Mouse (Mus musculus): ENCODE measurements around the gene Epn1.
"Not testable (repeated sequence)": the region's sequence is repeated elsewhere in the genome, so short reads cannot be mapped to it uniquely, and the experiment has no call there.

The Epn1 gene

GRCm38 (mm10) chr7:5058631-5059030, 21.4 kb upstream of the Epn1 start:
- DNase-seq (ENCODE audit: low read depth, low spot score) = no peak

GRCm38 (mm10) chr7:5059421-5059820, 20.6 kb upstream of the Epn1 start:
- no peak for DNase-seq (ENCODE audit: low read depth, low spot score)

GRCm38 (mm10) chr7:5060239-5060731, 19.8 kb upstream of the Epn1 start:
- peak; percentile 82 for DNase-seq (ENCODE audit: low read depth, low spot score)

GRCm38 (mm10) chr7:5060944-5061773, 18.9 kb upstream of the Epn1 start:
- DNase-seq (ENCODE audit: low read depth, low spot score) = peak; percentile 99

- DNase-seq (ENCODE audit: low read depth, low spot score) = peak; percentile 85
Observed at GRCm38 (mm10) chr7:5061774-5062359, 18.2 kb upstream of the Epn1 start, which contains the start of gene U2af2. U2af2 (plus strand) TSS chr7:5062143.

GRCm38 (mm10) chr7:5062360-5063001, 17.6 kb upstream of the Epn1 start:
- peak; percentile 85 for DNase-seq (ENCODE audit: low read depth, low spot score)

GRCm38 (mm10) chr7:5064886-5065285, 15.1 kb upstream of the Epn1 start:
- DNase-seq (ENCODE audit: low read depth, low spot score) = no peak

GRCm38 (mm10) chr7:5073586-5073985, 6.4 kb upstream of the Epn1 start:
- DNase-seq (ENCODE audit: low read depth, low spot score) = no peak

GRCm38 (mm10) chr7:5074984-5075383, 5.1 kb upstream of the Epn1 start:
- no peak for DNase-seq (ENCODE audit: low read depth, low spot score)

GRCm38 (mm10) chr7:5076931-5077330, 3.1 kb upstream of the Epn1 start:
- DNase-seq (ENCODE audit: low read depth, low spot score) = no peak

- not testable (repeated sequence) for DNase-seq (ENCODE audit: low read depth, low spot score)
Observed at GRCm38 (mm10) chr7:5079365-5080009, 548 bp upstream of the Epn1 start.

GRCm38 (mm10) chr7:5080815-5081214, 780 bp downstream of the Epn1 start:
- no peak for DNase-seq (ENCODE audit: low read depth, low spot score)

- DNase-seq (ENCODE audit: low read depth, low spot score) = no peak
Observed at GRCm38 (mm10) chr7:5081241-5081640, 1.2 kb downstream of the Epn1 start.

- no peak for DNase-seq (ENCODE audit: low read depth, low spot score)
Observed at GRCm38 (mm10) chr7:5081939-5082338, 1.9 kb downstream of the Epn1 start.

- no peak for DNase-seq (ENCODE audit: low read depth, low spot score)
Observed at GRCm38 (mm10) chr7:5083325-5084105, 3.5 kb downstream of the Epn1 start.

GRCm38 (mm10) chr7:5085512-5085911, 5.5 kb downstream of the Epn1 start:
- DNase-seq (ENCODE audit: low read depth, low spot score) = no peak

GRCm38 (mm10) chr7:5086921-5087440, 6.9 kb downstream of the Epn1 start:
- DNase-seq (ENCODE audit: low read depth, low spot score) = no peak

- DNase-seq (ENCODE audit: low read depth, low spot score) = no peak
Observed at GRCm38 (mm10) chr7:5087886-5088285, 7.9 kb downstream of the Epn1 start.

- DNase-seq (ENCODE audit: low read depth, low spot score) = no peak
Observed at GRCm38 (mm10) chr7:5089853-5090252, 9.8 kb downstream of the Epn1 start.

GRCm38 (mm10) chr7:5091008-5091728, 11.1 kb downstream of the Epn1 start:
- DNase-seq (ENCODE audit: low read depth, low spot score) = no peak
